Comparison of ENCODE assay signal across 25 mouse cellular contexts in the genomic region with DNA sequence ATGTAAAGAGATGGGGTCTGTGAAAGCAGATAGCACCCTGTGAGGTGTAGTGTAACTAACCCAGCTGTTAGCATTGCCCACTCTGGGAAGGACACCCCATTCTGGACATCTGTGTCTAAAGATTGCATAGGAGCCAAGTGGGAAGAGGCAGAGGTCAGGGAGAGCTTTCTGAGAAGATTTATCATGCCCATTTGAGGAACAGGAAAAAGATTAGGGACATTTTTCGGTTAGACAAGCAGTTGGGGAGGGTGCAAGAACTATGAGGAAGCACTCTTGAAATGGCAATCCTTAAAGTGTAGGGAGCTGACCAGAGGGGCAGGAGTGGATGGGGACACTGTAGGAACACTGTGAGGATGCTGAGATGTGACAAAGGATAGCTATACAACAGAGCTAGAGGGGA.
"Had no signal": no experiment of that assay in that cellular context is flagged by ENCODE, and none has a peak within 500 bp of the region (broad histone marks: within the 10 kb centered on the region; RNA-seq: fewer than 3 reads in every experiment).

No protein-coding gene starts in this region.

- ATAC-seq: hindbrain, embryonic 16.5 days; inflammation-experienced regulatory T-cells, adult 6 months; intestine, embryonic 15.5 days; intestine, postnatal 0 days had no signal

- DNase-seq: gastrocnemius, postnatal 14 days; gastrocnemius, postnatal 36 days; heart, adult 18-20 months; heart, postnatal 10 days; heart, postnatal 4 days; kidney, adult 18-20 months; kidney, adult 9 months; kidney, postnatal 14 days; kidney, postnatal 36 days; layer of hippocampus, adult 9-11 months; layer of hippocampus, postnatal 36 days; left cerebral cortex, postnatal 4 days; liver had no signal

- H3K27ac ChIP-seq: heart, embryonic 10.5 days; hindbrain, embryonic 10.5 days; hindbrain, embryonic 12.5 days; hindbrain, embryonic 14.5 days; intestine, embryonic 15.5 days; kidney, embryonic 15.5 days; kidney, postnatal 0 days; limb, embryonic 12.5 days had no signal

- H3K4me2 ChIP-seq: heart, embryonic 12.5 days; hindbrain, embryonic 12.5 days; hindbrain, embryonic 14.5 days; intestine, embryonic 15.5 days; kidney, embryonic 15.5 days; limb, embryonic 12.5 days had no signal

- H3K27me3 ChIP-seq: heart, embryonic 12.5 days; hindbrain, embryonic 12.5 days; intestine, embryonic 15.5 days; kidney, embryonic 15.5 days; limb, embryonic 12.5 days had no signal

- H3K9me3 ChIP-seq: intestine, embryonic 15.5 days had no signal

- H3K9ac ChIP-seq: heart, embryonic 12.5 days; hindbrain, embryonic 12.5 days; hindbrain, embryonic 14.5 days; intestine, embryonic 15.5 days; kidney, embryonic 15.5 days; limb, embryonic 12.5 days had no signal

- H3K36me3 ChIP-seq: heart, embryonic 10.5 days; heart, embryonic 12.5 days; hindbrain, embryonic 10.5 days; hindbrain, embryonic 12.5 days; intestine, embryonic 15.5 days; kidney, embryonic 15.5 days; limb, embryonic 12.5 days had no signal

- H3K4me3 ChIP-seq: heart, embryonic 10.5 days; heart, embryonic 12.5 days; hindbrain, embryonic 10.5 days; hindbrain, embryonic 12.5 days; intestine, embryonic 15.5 days; kidney, embryonic 15.5 days; limb, embryonic 12.5 days had no signal

- H3K4me1 ChIP-seq: heart, embryonic 10.5 days; heart, embryonic 12.5 days; hindbrain, embryonic 10.5 days; hindbrain, embryonic 12.5 days; intestine, embryonic 15.5 days; kidney, embryonic 15.5 days; limb, embryonic 12.5 days had no signal
